Mouse (Mus musculus): ENCODE measurements around the gene Bmi1. TPM values are rescaled to one million over a fixed set of nuclear protein-coding genes. Genes with fewer than 3 reads are reported as not detected.

Gene Bmi1
- polyA plus RNA-seq, 1 experiment from 2014 or later = 49.9 TPM

DNA sequence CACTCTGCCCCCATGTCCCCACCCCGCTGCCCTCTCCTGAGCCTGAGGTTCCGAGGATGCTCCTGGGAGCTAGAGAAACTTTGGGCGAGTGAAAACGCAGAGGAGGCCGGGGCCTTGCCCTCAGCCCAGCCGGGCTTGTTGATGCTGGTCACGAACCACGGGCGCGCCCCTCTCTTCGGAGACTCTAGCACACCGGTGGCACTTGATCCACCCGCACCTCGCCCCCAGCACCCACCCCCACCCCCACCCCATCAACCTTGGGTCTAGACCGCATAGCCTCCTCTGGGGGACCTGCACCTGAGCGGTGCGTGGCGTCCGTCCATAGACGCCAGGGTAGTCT lies 17.8 kb downstream of the Bmi1 start:
- WGBS = under 1% methylated on average over 20 of the region's 20 CpGs
- H3K36me3 ChIP-seq (replicated peaks; ENCODE audit: control insufficient read depth, insufficient read depth, low read depth, low read length) = no peaks in the 10 kb centered on the region
- peaks cover 35% of the 10 kb centered on the region for H3K27me3 ChIP-seq (ENCODE audit: control insufficient read depth, insufficient read depth, low read length)
- H3K4me2 ChIP-seq (ENCODE audit: low read depth, low read length) = peak overlapping the region; percentile 98
- DNase-seq (ENCODE audit: low spot score) = no peak
- ATAC-seq (replicated peaks; ENCODE audit: insufficient number of reproducible peaks, low FRiP score, low TSS enrichment, low read depth) = peak; percentile 13; the same call in 1 of the 2 replicates
- H3K9ac ChIP-seq (replicated peaks; ENCODE audit: low read length) = peak overlapping the region; percentile 83
- peak overlapping the region; percentile 61 for H3K4me3 ChIP-seq (ENCODE audit: low read depth, low read length)
- H3K4me1 ChIP-seq (ENCODE audit: control insufficient read depth, insufficient read depth, low read length) = peaks cover 3% of the 10 kb centered on the region; the same call in 1 of the 2 replicates
- H3K9me3 ChIP-seq (replicated peaks; ENCODE audit: control insufficient read depth, low read length) = no peaks in the 10 kb centered on the region
- H3K27ac ChIP-seq (replicated peaks; ENCODE audit: low read depth, low read length) = no peak overlapping the region

DNA sequence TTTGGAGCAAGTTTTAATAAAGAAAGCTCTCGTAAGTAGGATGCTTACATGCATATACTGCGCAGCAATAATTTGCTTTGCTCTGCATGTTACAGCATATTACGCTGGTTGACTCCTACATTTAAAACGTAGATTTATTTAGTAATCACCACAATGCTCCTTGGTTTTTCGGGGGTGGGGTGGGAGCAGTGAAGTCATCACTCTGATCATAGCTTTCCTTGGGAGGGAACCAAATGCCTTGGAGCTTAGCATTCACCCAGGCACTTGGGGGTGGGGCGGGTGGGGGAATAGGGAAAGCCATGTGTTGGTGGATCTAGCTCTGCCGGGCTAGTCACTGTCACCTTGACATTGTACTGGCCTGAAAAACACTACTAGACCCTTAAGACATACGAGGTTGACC lies 18.3 kb downstream of the Bmi1 start:
- ATAC-seq (replicated peaks; ENCODE audit: insufficient number of reproducible peaks, low FRiP score, low TSS enrichment, low read depth) (no peak), DNase-seq (ENCODE audit: low spot score) (no peak)
- Histone ChIP-seq H3K4me1 (ENCODE audit: control insufficient read depth, insufficient read depth, low read length) (peaks cover 3% of the 10 kb centered on the region; the same call in 1 of the 2 replicates), H3K4me2 (ENCODE audit: low read depth, low read length) (no peak overlapping the region), H3K36me3 (replicated peaks; ENCODE audit: control insufficient read depth, insufficient read depth, low read depth, low read length) (no peaks in the 10 kb centered on the region), H3K9ac (replicated peaks; ENCODE audit: low read length) (no peak overlapping the region), H3K27me3 (ENCODE audit: control insufficient read depth, insufficient read depth, low read length) (peaks cover 32% of the 10 kb centered on the region), H3K27ac (replicated peaks; ENCODE audit: low read depth, low read length) (no peak overlapping the region), H3K9me3 (replicated peaks; ENCODE audit: control insufficient read depth, low read length) (no peaks in the 10 kb centered on the region), H3K4me3 (ENCODE audit: low read depth, low read length) (no peak overlapping the region)
- WGBS = 3% methylated on average over 8 of the region's 8 CpGs

- no peak overlapping the region for H3K27ac ChIP-seq (replicated peaks; ENCODE audit: low read depth, low read length)
- H3K4me3 ChIP-seq (ENCODE audit: low read depth, low read length) = no peak overlapping the region
- H3K27me3 ChIP-seq (ENCODE audit: control insufficient read depth, insufficient read depth, low read length) = peaks cover 27% of the 10 kb centered on the region
- no peak overlapping the region for H3K9ac ChIP-seq (replicated peaks; ENCODE audit: low read length)
- DNase-seq (ENCODE audit: low spot score) = no peak
- H3K4me1 ChIP-seq (ENCODE audit: control insufficient read depth, insufficient read depth, low read length) = peaks cover 3% of the 10 kb centered on the region; the same call in 1 of the 2 replicates
- no peak for ATAC-seq (replicated peaks; ENCODE audit: insufficient number of reproducible peaks, low FRiP score, low TSS enrichment, low read depth)
- WGBS = 4% methylated on average over 7 of the region's 7 CpGs
- H3K4me2 ChIP-seq (ENCODE audit: low read depth, low read length) = no peak overlapping the region
- no peaks in the 10 kb centered on the region for H3K9me3 ChIP-seq (replicated peaks; ENCODE audit: control insufficient read depth, low read length)
- no peaks in the 10 kb centered on the region for H3K36me3 ChIP-seq (replicated peaks; ENCODE audit: control insufficient read depth, insufficient read depth, low read depth, low read length)
Observed at GRCm38 (mm10) chr2:18695629-18696150, 18.9 kb downstream of the Bmi1 start.

DNA sequence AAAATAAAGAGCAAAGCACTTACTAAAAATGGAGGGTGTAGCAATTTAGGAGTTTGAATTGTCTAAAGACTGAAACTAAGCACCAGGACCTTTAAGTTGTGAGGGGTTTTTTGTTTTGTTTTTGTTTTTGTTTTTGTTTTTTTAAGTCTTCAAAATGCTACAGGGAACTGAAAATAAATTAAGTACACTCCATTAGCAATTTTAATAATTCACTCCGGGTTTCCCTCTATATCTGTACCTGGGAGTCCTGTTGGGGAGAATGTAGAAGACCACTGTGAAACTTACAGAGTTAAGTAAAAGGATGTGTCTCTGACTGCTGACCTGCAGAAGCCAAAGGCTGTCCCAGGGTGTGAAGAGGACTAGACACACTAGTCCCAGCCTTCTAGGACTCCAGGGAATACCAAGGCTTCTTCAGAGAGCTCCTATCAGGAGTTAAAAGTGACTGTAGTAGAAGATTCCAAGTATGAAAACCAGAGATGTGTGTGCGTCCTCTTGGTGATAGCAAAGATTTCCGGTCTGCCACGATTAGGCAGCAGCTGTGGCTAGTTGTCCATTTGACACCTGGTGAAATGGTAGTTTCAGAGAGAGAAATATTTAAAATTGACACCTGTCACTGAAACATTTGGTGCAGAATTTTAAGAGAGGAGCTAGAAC lies 20.9 kb downstream of the Bmi1 start:
- H3K9ac ChIP-seq (replicated peaks; ENCODE audit: low read length) = no peak overlapping the region
- H3K4me2 ChIP-seq (ENCODE audit: low read depth, low read length) = no peak overlapping the region
- no peaks in the 10 kb centered on the region for H3K9me3 ChIP-seq (replicated peaks; ENCODE audit: control insufficient read depth, low read length)
- H3K4me1 ChIP-seq (ENCODE audit: control insufficient read depth, insufficient read depth, low read length) = peaks cover 3% of the 10 kb centered on the region; the same call in 1 of the 2 replicates
- DNase-seq (ENCODE audit: low spot score) (no peak), ATAC-seq (replicated peaks; ENCODE audit: insufficient number of reproducible peaks, low FRiP score, low TSS enrichment, low read depth) (no peak)
- 3% methylated on average over 4 of the region's 4 CpGs for WGBS
- H3K4me3 ChIP-seq (ENCODE audit: low read depth, low read length) = no peak overlapping the region
- peaks cover 22% of the 10 kb centered on the region for H3K27me3 ChIP-seq (ENCODE audit: control insufficient read depth, insufficient read depth, low read length)
- H3K27ac ChIP-seq (replicated peaks; ENCODE audit: low read depth, low read length) = no peak overlapping the region
- H3K36me3 ChIP-seq (replicated peaks; ENCODE audit: control insufficient read depth, insufficient read depth, low read depth, low read length) = no peaks in the 10 kb centered on the region

DNA sequence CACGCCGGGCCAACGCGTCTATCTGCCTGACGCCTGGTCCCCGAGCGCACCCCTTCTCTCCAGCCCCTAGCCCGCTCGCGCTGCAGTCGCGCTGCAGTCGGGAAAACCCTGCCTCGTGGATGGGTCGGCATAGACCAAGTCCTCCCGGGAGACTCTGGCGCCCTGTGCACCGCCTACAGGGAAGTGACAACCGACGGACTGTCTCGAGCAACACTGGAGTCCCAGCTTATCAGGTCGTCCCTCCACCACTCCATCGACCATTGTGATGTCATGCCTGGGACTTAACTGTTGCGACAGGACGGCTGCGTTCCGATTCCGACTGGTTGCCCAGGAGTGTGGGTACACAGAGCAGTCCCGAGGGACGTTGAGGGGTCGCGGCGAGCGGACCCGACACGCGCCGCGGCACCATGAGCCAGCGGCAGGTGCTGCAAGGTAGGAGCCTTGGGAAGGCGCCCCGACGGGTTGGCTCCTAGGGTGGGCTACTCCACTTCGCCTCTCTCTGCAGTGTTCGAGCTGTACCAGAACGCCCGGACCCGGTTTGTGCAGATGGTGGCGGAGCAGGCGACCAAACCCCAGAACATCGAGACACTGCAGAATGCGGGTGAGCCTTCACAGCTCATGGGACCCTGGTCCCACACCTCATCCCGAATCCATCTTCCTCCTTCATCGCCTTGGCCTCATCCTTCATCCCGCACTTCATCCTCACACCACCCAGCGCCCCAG lies 22.0 kb downstream of the Bmi1 start:
- peaks cover 22% of the 10 kb centered on the region for H3K27me3 ChIP-seq (ENCODE audit: control insufficient read depth, insufficient read depth, low read length)

DNA sequence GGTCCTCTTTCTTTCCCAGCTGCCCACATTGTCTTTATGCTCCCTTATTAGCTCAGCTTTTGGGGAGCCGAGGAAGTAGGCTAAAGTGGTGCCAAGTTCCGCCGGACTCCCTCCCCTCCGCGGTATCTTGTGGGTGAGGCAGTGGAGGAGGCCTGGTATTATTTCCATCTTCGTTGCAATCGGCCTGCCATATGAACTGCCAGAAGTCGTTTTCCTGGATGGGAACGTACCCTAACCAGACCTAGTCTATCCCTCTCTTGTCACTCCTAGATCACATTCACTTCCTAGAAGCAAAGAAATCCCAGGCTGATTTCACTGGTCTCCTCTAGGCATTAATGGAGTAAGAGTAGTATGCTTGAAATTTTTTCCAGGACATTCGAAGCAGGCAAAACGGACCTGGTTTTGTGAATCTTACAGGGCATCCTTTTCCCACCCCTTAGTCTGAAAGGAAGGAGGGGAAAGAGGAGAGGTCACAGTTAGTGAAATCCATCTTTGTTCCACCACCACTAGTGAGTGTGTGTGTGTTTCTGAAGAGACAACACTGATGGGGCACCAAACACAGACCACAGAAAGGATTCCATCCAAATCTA lies 22.7 kb downstream of the Bmi1 start:
- Histone ChIP-seq H3K9me3 (replicated peaks; ENCODE audit: control insufficient read depth, low read length) (no peaks in the 10 kb centered on the region), H3K4me1 (ENCODE audit: control insufficient read depth, insufficient read depth, low read length) (peaks cover 3% of the 10 kb centered on the region; the same call in 1 of the 2 replicates), H3K27ac (replicated peaks; ENCODE audit: low read depth, low read length) (no peak overlapping the region), H3K36me3 (replicated peaks; ENCODE audit: control insufficient read depth, insufficient read depth, low read depth, low read length) (no peaks in the 10 kb centered on the region), H3K27me3 (ENCODE audit: control insufficient read depth, insufficient read depth, low read length) (peaks cover 22% of the 10 kb centered on the region), H3K4me2 (ENCODE audit: low read depth, low read length) (no peak overlapping the region), H3K4me3 (ENCODE audit: low read depth, low read length) (no peak overlapping the region), H3K9ac (replicated peaks; ENCODE audit: low read length) (no peak overlapping the region)
- no peak for DNase-seq (ENCODE audit: low spot score)
- under 1% methylated on average over 11 of the region's 11 CpGs for WGBS
- no peak for ATAC-seq (replicated peaks; ENCODE audit: insufficient number of reproducible peaks, low FRiP score, low TSS enrichment, low read depth)

More for the DNA sequence above, 22.0 kb downstream of the Bmi1 start:
- peak; percentile 37; the same call in 1 of the 2 replicates for ATAC-seq (replicated peaks; ENCODE audit: insufficient number of reproducible peaks, low FRiP score, low TSS enrichment, low read depth)
- Histone ChIP-seq H3K4me3 (ENCODE audit: low read depth, low read length) (no peak overlapping the region), H3K4me1 (ENCODE audit: control insufficient read depth, insufficient read depth, low read length) (peaks cover 3% of the 10 kb centered on the region; the same call in 1 of the 2 replicates), H3K9me3 (replicated peaks; ENCODE audit: control insufficient read depth, low read length) (no peaks in the 10 kb centered on the region), H3K36me3 (replicated peaks; ENCODE audit: control insufficient read depth, insufficient read depth, low read depth, low read length) (no peaks in the 10 kb centered on the region), H3K4me2 (ENCODE audit: low read depth, low read length) (no peak overlapping the region), H3K27ac (replicated peaks; ENCODE audit: low read depth, low read length) (no peak overlapping the region), H3K9ac (replicated peaks; ENCODE audit: low read length) (no peak overlapping the region)
- peak; percentile 30 for DNase-seq (ENCODE audit: low spot score)
- WGBS = under 1% methylated on average over 56 of the region's 56 CpGs

GRCm38 (mm10) chr2:18710356-18710755 lies 33.5 kb downstream of the Bmi1 start:
- no peaks in the 10 kb centered on the region for H3K27me3 ChIP-seq (ENCODE audit: control insufficient read depth, insufficient read depth, low read length)
- H3K27ac ChIP-seq (replicated peaks; ENCODE audit: low read depth, low read length) = no peak overlapping the region
- no peak overlapping the region for H3K4me3 ChIP-seq (ENCODE audit: low read depth, low read length)
- no peaks in the 10 kb centered on the region for H3K36me3 ChIP-seq (replicated peaks; ENCODE audit: control insufficient read depth, insufficient read depth, low read depth, low read length)
- no peaks in the 10 kb centered on the region for H3K9me3 ChIP-seq (replicated peaks; ENCODE audit: control insufficient read depth, low read length)
- DNase-seq (ENCODE audit: low spot score) = no peak
- 73% methylated on average over 3 of the region's 3 CpGs for WGBS
- no peak for ATAC-seq (replicated peaks; ENCODE audit: insufficient number of reproducible peaks, low FRiP score, low TSS enrichment, low read depth)
- H3K9ac ChIP-seq (replicated peaks; ENCODE audit: low read length) = no peak overlapping the region
- H3K4me1 ChIP-seq (ENCODE audit: control insufficient read depth, insufficient read depth, low read length) = no peaks in the 10 kb centered on the region
- no peak overlapping the region for H3K4me2 ChIP-seq (ENCODE audit: low read depth, low read length)

GRCm38 (mm10) chr2:18713071-18713470 lies 36.3 kb downstream of the Bmi1 start:
- WGBS = 77% methylated on average over 2 of the region's 2 CpGs
- no peak overlapping the region for H3K4me2 ChIP-seq (ENCODE audit: low read depth, low read length)
- DNase-seq (ENCODE audit: low spot score) = no peak
- no peaks in the 10 kb centered on the region for H3K4me1 ChIP-seq (ENCODE audit: control insufficient read depth, insufficient read depth, low read length)
- H3K9ac ChIP-seq (replicated peaks; ENCODE audit: low read length) = no peak overlapping the region
- no peak overlapping the region for H3K27ac ChIP-seq (replicated peaks; ENCODE audit: low read depth, low read length)
- no peaks in the 10 kb centered on the region for H3K36me3 ChIP-seq (replicated peaks; ENCODE audit: control insufficient read depth, insufficient read depth, low read depth, low read length)
- no peaks in the 10 kb centered on the region for H3K9me3 ChIP-seq (replicated peaks; ENCODE audit: control insufficient read depth, low read length)
- H3K4me3 ChIP-seq (ENCODE audit: low read depth, low read length) = no peak overlapping the region
- no peak for ATAC-seq (replicated peaks; ENCODE audit: insufficient number of reproducible peaks, low FRiP score, low TSS enrichment, low read depth)
- H3K27me3 ChIP-seq (ENCODE audit: control insufficient read depth, insufficient read depth, low read length) = no peaks in the 10 kb centered on the region

All from embryonic facial prominence, embryonic 11.5 days (tissue).